In the genomic region with DNA sequence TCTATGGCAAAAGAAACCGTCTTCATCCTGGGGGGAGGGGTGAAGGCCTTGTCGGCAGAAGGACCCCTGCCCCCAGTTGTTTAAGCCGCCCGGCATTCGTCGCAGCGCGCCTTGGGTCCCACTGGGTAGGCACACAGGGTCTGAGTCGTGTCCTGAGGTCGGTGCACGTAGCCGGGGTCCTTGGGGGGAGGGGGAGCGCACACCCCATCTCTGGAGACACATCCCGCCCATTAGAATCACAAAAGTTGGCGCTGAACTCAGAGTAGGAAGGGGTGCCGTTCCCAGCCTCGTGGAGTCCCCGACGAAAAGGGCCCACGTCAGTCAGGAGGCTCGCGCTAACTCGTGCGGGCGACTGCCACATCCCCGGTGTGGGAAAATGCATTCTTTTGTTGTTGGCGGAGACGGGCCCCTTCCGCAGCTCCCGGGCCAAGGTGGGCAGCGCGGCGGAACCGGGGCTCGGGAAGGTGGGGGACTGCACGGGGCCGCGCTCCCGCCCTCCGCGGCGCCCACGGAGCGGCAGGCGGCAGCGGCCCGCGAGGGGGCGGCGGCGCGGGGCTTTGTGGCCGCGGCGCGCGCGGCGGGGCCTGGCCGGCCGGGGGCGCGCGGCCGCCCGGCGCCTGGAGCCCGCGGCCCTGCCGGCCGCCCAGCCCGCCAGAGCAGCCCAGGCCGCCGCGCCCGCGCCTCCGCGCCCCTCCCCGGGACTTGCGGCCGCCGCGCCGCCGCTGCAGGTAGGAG, we compare ENCODE assay signal across 8 mouse cellular contexts. TPM values are rescaled to one million over a fixed set of nuclear protein-coding genes. Genes with fewer than 3 reads are reported as not detected.
DNase-seq lines count a peak whose midpoint lies in the region; ATAC-seq and TF ChIP-seq lines count a peak whose summit lies in the region.

A gene (plus strand): TSS at position 95 of the 735 bp plus-strand sequence.

- peak; percentile 66 for DNase-seq in MN1 (ENCODE audit: low spot score)
- DNase-seq in heart, postnatal 0 days (ENCODE audit: low spot score): peak; percentile 43
- DNase-seq in layer of hippocampus, adult 8-10 months (ENCODE audit: low spot score in 2 of 2): peak; percentile 38 to 42
- peak; percentile 11 for DNase-seq in ovary, adult 18-20 months (ENCODE audit: low spot score)
- DNase-seq in urinary bladder, postnatal 25 days (ENCODE audit: low spot score): peak; percentile 47

- no peak for TF ChIP-seq EP300 in heart, postnatal 0 days (IDR thresholded peaks at IDR 0.05; ENCODE audit: low read depth)

- peak within 1 kb of the TSS; percentile 90 for H3K27ac ChIP-seq in forebrain, embryonic 15.5 days (replicated peaks)
- H3K27ac ChIP-seq in heart, postnatal 0 days (ENCODE audit: low read depth): peak within 1 kb of the TSS; percentile 93
- peak within 1 kb of the TSS; percentile 82 for H3K27ac ChIP-seq in lung, embryonic 15.5 days

- ATAC-seq in cerebellum, adult (ENCODE audit: insufficient number of reproducible peaks, low FRiP score, low TSS enrichment): peak; percentile 74
- ATAC-seq in forebrain, embryonic 15.5 days (replicated peaks): peak; percentile 73
- peak; percentile 71 for ATAC-seq in heart, postnatal 0 days (ENCODE audit: insufficient read depth, low read depth)
- peak; percentile 80; the same call in 1 of the 2 replicates for ATAC-seq in lung, embryonic 15.5 days (ENCODE audit: borderline replicate concordance, extremely low read depth, low FRiP score, low TSS enrichment)

- H3K4me1 ChIP-seq in forebrain, embryonic 15.5 days: peaks cover 45% of the 10 kb centered on the region
- H3K4me1 ChIP-seq in heart, postnatal 0 days (ENCODE audit: control insufficient read depth, insufficient read depth): peaks cover 35% of the 10 kb centered on the region
- H3K4me1 ChIP-seq in lung, embryonic 15.5 days: peaks cover 19% of the 10 kb centered on the region

- no peaks in the 10 kb centered on the region for H3K9me3 ChIP-seq in forebrain, embryonic 15.5 days
- no peaks in the 10 kb centered on the region for H3K9me3 ChIP-seq in heart, postnatal 0 days (replicated peaks; ENCODE audit: control insufficient read depth, low read length)
- no peaks in the 10 kb centered on the region for H3K9me3 ChIP-seq in lung, embryonic 15.5 days

- no peaks in the 10 kb centered on the region for H3K36me3 ChIP-seq in forebrain, embryonic 15.5 days
- H3K36me3 ChIP-seq in heart, postnatal 0 days (replicated peaks; ENCODE audit: control insufficient read depth, insufficient read depth, low read length): no peaks in the 10 kb centered on the region
- no peaks in the 10 kb centered on the region for H3K36me3 ChIP-seq in lung, embryonic 15.5 days

- H3K27me3 ChIP-seq in forebrain, embryonic 15.5 days: no peaks in the 10 kb centered on the region
- no peaks in the 10 kb centered on the region for H3K27me3 ChIP-seq in heart, postnatal 0 days (ENCODE audit: control insufficient read depth, insufficient read depth, low read length)
- H3K27me3 ChIP-seq in lung, embryonic 15.5 days: no peaks in the 10 kb centered on the region

- WGBS in forebrain, embryonic 15.5 days: 0% methylated on average over 48 of the region's 86 CpGs
- WGBS in heart, postnatal 0 days: 2% methylated on average over 38 of the region's 86 CpGs
- under 1% methylated on average over 77 of the region's 86 CpGs for WGBS in lung, embryonic 15.5 days

- H3K9ac ChIP-seq in forebrain, embryonic 15.5 days (replicated peaks): peak within 1 kb of the TSS; percentile 98
- H3K9ac ChIP-seq in heart, postnatal 0 days (replicated peaks; ENCODE audit: low read depth, low read length): peak within 1 kb of the TSS; percentile 97
- peak within 1 kb of the TSS; percentile 93 for H3K9ac ChIP-seq in lung, embryonic 15.5 days

- H3K4me2 ChIP-seq in forebrain, embryonic 15.5 days (replicated peaks): peak within 1 kb of the TSS; percentile 80
- H3K4me2 ChIP-seq in heart, postnatal 0 days (ENCODE audit: low read depth, low read length): peak within 1 kb of the TSS; percentile 95
- H3K4me2 ChIP-seq in lung, embryonic 15.5 days: peak within 1 kb of the TSS; percentile 85

- TF ChIP-seq CTCF in heart, postnatal 0 days (IDR thresholded peaks at IDR 0.05; ENCODE audit: low read depth): no peak

- peak within 1 kb of the TSS; percentile 88 for H3K4me3 ChIP-seq in forebrain, embryonic 15.5 days
- H3K4me3 ChIP-seq in heart, postnatal 0 days (ENCODE audit: low read depth, low read length): peak within 1 kb of the TSS; percentile 85
- peak within 1 kb of the TSS; percentile 84 for H3K4me3 ChIP-seq in lung, embryonic 15.5 days

RNA-seq across cellular contexts. Expression of the gene that starts here (rescaled TPM):
- 43.9 and 45.2 TPM in 2 replicates for polyA plus RNA-seq in forebrain, embryonic 15.5 days (2015; fragmentation: Nextera tagmentation; extraction: Ambion mirVana)
- total RNA-seq in heart, postnatal 0 days (2014; rRNA removed; ENCODE audit: low replicate concordance): 18.1 and 25.9 TPM in 2 replicates
- polyA plus RNA-seq in heart, postnatal 0 days (2015; fragmentation: Nextera tagmentation; extraction: Ambion mirVana): 21.3 and 23.0 TPM in 2 replicates
- total RNA-seq in layer of hippocampus, adult 8-10 months (2022): 10 to 100 TPM; 17.4 to 20.3 (median 19.1) TPM
- polyA plus RNA-seq in lung, embryonic 15.5 days (2015; fragmentation: Nextera tagmentation; extraction: Ambion mirVana): 28.3 and 32.4 TPM in 2 replicates

Comparison
In these comparisons a context has a peak if more than half of its experiments do, and no peak if none do; other contexts are left out.
1. Peak in every context shown above with its lines: DNase-seq, ATAC-seq, H3K4me3 ChIP-seq and H3K27ac ChIP-seq.
2. DNase-seq: peak in every context shown above with its lines; median percentile 66 in MN1; 47 in urinary bladder, postnatal 25 days; 43 in heart, postnatal 0 days; 40 in layer of hippocampus, adult 8-10 months; 11 in ovary, adult 18-20 months.